Mouse (Mus musculus) embryo, embryonic 10.5 days (tissue): ENCODE measurements around the gene Gm4836.
"Not testable (repeated sequence)": the region's sequence is repeated elsewhere in the genome, so short reads cannot be mapped to it uniquely, and the experiment has no call there.

Experiments
- DNase-seq: peaks from one replicate; pipeline ENCODE4 v3.0.0-alpha.2; 2015; ENCODE audit warnings: low spot score

Gm4836 gene

DNA sequence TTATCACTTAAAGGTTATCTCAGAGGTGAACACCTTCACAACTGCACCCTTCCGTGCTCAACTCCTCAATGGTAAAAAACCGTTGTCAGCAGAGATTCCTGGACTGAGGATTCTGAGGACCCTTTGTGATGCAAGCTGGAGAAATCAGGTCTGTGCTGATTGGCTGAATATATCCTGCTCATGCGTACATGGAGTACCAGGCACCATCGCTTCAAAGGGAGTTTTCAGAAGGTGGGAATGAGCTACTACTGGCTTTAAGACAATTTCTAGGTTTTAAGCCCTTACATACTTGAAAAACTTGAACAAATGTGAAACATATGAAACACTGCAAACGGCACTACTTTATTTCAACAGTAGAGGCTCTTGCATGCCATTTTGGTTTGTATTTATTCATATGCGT is at the start of gene Gm4836:
Gm4836 (minus strand) TSS at position 101 of the 400 bp plus-strand sequence.
- DNase-seq = not testable (repeated sequence)
